Mouse (Mus musculus) Muller cell, postnatal 12 days (primary cell): ENCODE results near the gene Pfkp.

Experiments
- DNase-seq: peaks from one replicate; pipeline ENCODE4 v3.0.0-alpha.2; 2015; ENCODE audit errors: inconsistent ontology term

The Pfkp gene

DNA sequence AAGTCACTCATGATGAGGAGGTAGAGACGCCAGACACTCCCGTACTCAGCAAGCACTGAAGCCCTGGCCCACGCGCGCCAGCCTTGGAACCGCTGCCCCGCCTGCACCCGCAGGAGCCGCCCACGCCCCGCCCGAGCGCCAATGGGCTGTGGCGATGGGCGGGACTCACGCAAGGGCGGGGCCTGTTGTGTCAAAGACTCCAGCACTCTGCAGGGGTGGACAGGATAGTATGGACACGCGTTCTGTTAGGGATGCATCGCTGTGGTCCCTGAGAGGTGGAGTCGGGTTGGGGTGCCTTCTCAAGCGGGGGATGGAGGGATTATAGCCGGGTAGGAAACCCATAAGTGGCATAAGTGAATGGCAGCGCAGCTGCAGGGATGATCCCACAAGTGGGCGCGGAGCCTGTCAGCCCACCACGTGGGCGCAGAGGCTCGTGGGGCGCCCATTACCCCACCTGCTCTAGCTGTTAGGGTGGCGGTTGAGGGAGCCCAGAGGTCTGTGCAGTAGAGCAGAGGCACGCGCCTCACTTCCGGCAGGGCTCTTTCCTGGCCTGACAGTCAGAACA lies at the start of gene Pfkp:
Gene Pfkp, minus strand, starts transcription at position 109 of the 565 bp plus-strand sequence.
- DNase-seq = peak; percentile 95

DNA sequence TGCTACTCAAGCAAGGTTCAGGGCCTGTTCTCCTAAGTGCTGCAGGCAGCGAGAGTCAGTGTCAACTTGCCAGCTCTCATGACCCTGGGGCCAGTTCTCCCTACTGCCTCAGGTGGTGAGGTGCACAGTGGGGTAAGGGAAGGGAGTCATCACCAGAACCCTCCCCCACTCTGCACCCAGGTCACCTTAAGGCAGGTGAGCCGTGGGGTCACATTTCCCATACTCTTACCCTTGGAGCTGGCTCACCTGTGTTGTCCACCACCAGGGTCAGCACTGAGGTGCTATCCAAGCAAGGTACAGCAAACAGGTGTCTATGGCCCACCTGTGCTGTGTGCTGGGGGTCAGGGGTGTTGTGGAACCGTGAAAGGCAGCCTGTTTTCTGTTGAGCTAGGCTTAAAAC lies 42.0 kb upstream of the Pfkp start:
- DNase-seq = no peak

DNA sequence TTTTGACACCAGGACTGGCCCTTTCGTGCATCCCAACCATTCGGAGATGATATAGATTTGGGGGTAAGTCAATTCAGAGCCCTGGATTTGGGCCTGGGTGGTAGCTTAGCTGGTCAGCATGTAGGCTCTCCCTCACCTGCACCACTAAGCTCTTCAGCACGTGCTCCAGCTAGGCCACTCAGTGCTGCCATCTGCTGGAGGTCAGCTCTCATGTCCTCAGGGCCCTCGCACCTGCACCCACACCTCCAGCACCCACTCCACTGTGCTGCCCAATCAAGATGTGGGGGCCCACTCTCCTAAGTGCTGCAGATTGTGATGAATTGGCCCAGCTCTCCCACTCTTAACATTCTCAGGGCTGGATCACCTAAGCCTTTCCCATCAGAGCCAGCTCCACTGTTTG lies 41.4 kb upstream of the Pfkp start:
- no peak for DNase-seq

DNA sequence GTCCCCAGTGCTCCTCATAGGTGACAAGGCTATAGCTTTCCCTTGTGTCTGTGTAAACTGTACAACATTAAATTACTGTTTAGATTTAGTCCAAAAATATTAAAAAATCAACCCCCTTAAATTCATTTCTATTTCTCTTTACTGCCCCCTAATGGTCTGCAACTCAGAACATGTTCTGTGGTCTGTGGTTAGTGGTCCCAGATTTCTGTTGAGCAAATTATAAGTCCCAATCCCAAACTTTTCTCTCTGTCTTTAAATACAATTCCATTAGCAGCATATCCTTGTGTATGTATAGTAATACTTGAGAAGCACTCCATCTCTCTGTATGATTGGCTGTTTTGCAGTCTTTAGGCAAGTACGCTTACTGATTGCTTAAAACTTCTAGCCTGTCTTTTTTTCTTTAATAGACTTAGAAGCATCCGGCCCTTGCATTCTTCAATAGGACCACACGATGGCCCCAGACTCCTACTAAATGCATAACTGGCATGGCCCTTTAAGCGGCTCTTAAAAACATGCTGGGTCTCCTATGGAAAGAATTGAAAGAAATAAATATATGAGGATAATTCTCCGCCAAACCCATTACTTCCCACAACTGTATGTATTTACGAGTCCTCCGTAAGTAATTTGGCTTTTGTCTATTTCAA lies 40.3 kb upstream of the Pfkp start:
- DNase-seq = peak; percentile 54

DNA sequence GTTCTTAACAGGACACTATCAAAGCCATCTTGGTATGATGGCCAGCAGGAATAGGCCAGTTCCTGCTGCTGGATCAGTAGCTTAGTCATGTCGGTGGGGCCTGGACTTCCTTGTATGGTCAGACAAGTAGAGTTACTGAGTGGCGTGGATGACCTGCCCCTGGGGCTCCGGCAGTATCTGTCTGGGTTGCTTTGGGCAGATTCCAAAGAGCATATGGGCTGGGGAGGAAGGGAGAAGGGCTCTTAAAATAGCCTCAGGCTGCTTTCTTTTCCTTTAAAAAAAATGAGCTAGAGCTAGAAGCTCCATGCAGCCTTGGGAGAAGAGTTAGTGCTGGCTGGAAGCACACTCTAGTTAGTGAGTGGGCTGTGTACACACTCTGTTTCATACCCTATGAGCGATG lies 18.3 kb upstream of the Pfkp start:
- no peak for DNase-seq

DNA sequence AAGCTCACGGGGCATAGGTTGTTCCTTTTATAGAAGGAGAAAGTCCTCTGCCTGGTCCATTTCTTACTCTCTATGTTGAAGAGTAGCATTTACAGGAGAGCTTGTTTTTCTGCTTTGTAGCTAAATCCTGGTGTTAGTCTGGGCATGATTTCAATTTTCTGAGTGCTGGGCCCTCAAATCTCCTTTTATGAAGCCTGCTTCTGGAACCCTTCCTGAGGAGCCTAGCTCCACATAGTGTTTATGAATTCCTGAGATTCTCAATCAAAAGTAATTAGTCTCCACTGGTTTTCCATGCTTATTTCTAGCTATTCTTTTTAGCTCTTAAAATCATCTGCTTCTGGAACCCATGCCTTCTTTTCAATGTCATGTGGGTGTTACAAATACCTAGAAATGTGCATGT lies 16.9 kb upstream of the Pfkp start:
- DNase-seq = peak; percentile 78

DNA sequence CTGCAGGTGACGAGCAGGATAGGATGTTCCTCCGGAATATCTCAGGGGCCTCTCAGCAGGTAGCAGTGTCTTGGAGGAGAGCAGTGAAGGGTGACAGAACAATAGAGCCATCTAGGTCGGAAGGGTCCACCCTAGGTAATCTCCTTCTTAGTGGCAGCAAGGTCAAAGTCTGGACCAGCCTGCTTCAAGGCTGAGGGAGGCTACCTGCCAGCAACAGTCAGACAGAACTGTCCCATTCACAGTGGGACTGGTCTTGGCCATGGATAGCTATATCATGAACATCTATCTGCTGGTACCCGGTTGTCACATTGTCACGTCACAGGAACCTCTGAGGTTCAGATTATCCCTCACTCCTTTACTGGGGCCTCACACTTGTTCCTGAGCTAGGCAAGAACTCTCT lies 15.6 kb upstream of the Pfkp start:
- DNase-seq = no peak

DNA sequence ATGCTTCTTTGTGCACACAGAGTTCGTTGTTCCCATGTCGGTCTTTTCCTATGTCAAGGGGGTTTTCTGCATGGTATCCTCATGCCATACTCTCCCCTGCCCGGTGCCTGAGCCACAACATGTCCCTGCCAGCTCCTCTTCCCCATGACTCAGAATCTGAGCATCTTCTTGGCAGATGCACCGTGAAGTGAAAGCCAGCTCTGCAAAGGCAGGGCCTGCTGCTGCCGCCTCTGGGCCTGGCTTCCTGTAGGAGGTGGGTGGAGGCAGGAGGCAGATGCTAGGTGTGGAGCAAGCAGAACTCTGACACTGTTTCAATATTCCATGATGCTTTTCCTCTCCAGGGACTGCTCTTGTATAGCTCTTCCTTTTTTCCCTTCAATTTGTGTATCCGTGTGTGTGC lies 10.7 kb upstream of the Pfkp start:
- peak; percentile 63 for DNase-seq

DNA sequence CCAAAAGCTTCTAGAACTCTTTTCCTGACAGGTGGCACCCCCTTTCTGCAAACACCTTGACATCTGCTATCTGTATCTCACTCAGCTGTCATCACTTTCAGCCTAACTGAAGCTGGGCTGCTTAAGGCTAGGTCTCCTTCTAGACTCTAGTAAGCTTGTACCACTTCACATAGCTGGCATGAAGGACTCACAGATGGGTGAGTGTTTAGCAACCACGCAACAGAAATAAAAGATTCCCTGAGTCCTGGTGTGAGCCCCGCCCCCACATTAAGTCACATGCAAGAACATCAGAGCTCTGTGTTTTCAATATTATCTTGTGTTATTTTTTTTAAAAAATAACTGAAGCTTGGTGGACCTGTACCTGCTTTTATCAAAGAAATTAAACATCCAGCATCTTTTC lies 8.7 kb upstream of the Pfkp start:
- no peak for DNase-seq

DNA sequence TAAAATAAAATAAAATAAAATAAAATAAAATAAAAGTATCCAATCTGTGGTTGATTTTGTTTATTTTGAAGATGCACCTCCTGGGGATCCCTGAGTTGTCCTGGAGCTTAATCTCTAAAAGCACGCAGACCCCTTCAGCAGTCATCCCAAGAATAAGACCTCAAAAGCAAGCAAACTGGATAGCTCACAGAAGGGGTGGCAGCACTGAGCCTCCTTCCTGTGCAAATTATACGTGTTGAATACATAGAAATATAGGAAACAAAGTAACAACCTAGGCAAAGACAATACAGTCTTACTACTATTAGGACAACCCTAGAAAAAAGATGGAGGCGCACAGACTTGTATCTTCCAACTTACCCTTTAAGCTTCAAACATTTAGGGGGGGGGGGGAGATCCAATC lies 965 bp upstream of the Pfkp start:
- no peak for DNase-seq

DNA sequence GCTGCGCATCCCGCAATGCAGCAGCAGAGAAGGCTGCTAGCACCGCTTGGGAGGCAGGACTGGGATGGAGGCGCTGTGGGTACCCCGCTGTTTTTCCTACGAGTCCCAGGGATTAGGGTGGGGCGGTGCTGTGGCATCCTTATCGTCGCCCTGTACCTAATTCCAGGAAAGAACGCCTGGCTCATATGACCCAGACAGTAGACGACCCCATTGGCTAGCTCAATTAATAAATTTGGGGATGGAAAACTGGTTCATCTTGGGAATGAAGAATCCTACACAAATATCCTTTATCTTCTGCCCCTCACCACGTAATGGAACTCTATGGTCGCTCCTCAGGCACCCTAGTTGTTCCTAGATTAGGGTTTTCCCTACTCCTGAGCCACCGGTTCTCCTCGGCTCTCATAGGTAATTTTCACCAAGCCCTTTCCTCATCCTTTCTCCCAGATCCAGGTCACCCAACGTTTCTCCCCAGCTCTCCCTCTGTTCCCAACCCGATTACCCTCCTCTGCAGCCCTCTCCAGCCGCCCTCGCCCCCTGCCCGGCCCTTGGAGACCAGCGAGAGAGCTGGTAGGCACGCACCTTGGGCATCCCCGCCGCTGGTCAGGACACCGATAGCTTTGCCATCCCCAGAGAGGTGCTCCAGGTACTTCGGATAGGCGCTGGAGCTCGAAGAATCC lies 447 bp downstream of the Pfkp start:
- DNase-seq = peak; percentile 55

DNA sequence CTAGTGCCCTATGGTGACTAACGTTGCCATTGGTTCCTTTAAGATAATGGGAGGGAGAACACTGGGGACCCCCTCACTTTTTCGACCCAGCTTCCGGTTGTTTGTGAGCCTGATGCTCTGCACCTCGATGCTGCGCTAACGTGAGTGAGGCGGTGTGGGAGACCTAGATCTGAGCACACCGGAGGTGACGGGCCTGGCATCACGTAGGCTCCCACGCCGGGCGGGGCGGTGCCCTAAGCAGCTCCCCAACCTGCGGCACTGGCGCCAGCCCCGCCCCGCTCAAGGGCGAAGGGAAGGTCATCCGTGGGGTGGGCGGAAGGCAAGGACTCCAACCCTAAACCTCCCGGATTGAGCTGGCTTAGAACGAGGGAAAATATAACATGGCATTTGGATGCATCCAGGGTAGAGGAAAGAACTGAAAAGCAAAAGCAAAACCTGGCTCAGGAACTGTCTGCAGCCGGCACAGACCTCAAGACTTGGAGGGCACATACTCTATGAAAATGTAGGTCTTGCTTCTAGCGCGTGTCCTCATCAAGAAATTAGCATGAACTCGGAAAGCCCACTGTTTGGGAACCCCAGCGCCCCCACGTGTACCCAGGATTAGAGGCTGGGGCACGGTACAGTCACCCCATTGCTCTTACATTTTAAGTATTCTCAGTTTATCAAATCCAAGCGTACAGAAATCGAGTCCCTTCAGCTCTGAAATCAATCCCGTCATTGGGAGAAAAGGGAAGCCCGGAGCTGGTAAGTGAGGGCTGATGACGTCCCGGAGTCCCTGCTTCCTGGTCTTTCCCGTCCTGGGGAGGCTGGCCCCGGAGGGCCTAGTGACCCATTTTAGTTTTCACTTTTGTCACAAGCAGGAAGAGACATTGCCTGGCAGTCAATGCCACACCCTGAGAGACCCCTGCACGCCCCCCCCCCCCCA lies 1.2 kb downstream of the Pfkp start:
- peak; percentile 57 for DNase-seq

DNA sequence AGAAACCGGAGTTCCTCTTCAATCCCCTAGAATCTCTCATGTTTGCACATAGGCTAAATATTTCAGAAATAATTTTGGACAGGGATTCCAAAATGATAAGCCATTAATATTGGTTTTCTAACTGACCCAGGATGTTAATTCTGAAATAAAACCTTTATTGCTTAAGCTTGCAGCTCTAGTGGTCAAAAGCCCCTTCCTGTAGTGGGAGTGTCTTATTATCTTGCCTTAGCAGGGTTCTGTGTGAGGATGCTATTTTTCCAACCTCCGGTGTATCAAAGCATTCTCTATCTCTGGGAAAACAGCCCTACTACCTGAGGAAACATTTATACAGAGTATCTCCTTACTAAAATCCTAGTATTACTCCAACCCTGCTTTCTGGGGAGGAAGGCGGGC lies 1.9 kb downstream of the Pfkp start:
- DNase-seq = no peak

DNA sequence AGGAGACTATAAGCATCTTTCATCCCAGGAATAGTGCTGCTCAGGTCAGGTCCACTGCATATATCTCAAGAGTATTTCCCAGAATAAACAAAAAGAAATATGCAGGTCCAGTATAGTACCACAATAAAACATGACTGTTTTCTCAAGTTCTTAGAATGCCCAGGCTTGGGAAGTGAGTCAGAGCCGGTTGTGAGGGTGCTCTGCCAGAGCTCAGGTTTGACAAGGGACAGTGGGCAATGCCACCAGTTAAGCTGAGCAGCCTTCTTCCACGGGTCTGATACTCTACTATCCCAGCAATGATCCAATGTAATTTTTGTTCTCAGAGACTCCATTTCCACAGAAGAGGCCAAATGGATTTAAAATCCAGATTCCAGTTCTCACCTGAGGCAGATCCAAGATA lies 2.3 kb downstream of the Pfkp start:
- no peak for DNase-seq

DNA sequence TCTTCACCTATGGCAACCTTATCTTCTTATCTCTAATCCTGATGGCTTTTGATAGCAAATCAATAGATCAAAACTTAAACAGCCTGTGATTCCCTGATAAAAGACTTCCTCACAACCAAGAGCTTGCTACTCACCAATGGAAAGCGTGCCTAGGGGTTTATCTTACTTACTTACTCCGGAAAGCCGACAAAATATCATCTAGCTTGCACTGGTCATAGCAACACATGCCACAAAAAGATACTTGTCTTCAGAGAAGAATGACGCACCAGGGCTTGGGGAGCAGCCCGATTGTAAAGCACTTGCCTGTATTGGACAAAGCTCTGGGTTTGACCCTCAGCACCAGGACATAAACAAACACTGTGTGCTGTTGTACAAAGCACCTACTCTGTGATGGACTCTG lies 4.6 kb downstream of the Pfkp start:
- DNase-seq = no peak

DNA sequence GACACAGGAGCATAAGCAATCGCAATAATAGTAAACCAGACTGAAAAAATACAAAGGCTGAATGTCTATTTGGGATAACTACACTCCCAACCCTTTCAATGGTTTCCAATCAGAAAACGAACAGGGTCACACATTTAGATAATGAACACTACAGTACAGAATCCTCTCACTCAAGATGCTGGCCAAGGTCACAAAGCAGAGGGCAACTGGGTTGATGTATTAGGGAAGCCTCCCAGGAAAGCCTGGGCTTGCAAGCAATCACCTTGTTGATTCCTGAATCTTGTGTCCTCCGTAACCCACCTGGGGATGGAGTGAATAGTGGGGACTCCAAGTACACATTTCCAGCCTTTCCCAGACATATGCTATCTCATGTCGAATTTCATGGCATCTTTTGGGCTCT lies 5.6 kb downstream of the Pfkp start:
- DNase-seq = no peak

DNA sequence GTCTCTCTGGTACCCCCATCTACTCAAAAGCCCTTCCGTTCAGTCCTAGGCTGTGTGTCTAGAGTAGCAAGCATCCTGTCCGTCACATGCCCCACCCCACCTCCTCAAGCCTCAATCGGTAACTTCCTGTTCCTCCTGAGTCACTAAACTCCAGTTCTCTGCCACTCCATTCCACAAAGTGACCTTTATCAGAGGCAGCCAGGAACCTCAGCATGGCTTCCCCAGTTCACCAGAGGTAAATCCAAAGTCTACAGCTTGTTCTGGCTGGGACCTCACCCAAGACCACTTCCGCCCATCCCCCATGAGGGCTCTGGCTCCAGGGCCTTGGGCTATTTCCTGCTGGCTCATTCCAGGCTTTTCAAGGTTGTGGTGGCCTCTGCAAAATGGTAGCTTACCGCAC lies 6.1 kb downstream of the Pfkp start:
- no peak for DNase-seq

DNA sequence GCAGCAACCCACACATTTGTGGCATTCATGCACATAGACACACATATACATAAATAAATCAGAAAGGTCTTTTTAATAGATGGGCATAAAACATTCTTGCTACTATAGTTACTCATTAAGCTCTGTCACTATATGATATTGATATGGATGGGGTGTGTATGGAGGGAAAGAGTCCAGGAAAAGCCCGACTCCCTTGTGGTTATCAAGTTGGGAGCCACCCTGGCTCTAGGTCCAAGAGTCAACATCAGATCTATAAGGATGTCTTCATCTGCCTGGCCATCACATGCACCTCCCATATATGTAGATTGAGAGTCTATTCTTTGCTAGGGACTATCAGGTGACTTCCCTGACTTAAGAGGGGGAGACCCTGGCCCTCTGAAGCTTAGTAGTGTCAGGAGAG lies 7.1 kb downstream of the Pfkp start:
- DNase-seq = no peak

DNA sequence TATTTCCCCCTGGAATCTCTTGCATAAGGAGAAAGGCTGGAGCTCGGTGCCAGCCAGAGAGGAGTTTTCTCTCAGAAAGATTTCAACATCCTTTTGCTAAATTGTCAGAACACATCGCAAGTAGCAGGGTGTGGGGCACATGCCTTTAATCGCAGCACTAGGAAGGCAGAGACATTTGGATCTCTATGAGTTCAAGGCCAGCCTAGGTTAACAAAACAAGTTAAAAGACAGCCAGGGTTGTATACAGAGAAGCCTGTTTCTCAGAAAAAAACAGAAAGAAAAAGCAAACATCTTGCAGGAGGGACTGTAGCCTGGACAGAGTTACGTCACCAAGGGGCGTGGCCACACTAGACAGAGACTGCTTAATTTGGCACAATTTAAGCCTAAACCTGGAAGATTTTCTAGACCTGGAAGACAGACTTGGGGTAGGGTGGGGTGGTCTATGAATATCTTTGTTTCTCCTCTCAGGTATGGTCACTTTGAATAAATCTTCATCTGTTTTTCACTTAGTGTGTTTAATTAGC lies 9.0 kb downstream of the Pfkp start:
- no peak for DNase-seq

DNA sequence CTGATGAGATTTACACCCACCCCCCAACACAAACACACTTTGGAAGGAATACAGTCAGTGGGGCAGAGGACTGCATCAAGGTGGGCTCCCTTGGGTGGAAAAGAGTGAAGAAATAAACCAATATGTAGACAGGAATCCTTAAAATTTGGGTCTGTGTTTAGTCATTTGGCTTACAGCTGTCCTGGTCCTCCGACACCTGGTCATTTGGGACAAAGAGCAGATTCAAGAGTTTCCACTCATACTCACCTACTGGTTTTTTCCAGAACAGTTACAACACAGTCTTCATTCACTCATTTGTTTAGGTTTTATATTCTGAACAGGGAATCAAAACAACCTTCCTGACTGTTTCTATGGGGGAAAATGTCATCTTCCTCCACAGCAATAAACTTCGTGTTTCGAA lies 9.6 kb downstream of the Pfkp start:
- DNase-seq = no peak

DNA sequence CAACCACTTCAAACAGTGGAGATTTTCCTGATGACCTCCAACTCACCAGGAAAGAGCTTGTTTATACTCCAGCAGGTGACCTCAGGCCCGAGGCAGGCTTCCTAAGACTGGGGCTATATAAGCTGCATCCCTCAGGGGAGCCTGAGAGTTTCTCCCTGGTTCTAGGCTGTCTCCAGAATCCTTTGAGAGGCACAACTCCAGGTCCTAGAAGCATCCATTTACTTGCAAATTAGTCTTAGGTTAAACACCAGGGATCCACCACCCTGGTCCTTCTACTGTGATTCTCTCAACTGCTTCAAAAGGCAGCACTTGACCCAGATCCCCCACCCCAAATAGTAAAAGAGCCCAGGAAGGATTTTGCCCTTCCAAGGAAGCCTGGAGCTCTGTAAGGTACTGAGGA lies 10.2 kb downstream of the Pfkp start:
- DNase-seq = no peak

DNA sequence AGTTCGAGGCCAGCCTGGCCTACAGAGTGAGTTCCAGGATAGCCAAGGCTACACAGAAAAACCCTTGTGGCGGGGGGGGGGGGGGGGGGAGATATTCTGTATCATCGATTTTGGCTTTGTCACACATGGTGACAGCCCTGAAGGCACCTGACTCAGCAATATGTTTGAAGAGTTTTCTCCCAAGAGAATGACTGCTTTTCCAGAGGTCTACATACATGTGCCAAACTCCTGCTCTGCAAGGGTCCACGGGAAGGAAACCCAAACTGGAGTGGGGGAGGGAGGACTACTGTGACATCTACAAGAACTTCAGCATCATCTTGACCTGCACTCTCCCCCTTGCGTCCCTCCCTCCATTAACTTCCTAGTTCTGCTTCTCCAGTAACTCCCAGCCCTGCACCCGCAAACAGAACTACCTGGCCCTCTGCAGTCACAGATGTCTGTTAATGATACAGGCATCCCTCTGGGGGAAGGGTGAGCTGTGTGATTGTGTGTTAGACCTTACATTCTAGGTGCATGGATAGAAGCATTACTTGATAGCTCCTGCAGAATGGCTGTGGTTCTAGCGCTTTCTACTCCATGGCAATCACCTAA lies 10.9 kb downstream of the Pfkp start:
- DNase-seq = no peak
